Mouse (Mus musculus): ENCODE results near the gene Nfkbib. TPM values are rescaled to one million over a fixed set of nuclear protein-coding genes. Genes with fewer than 3 reads are reported as not detected.

Gene Nfkbib
- total and polyA plus RNA-seq, 3 experiments: 30.5 to 101 (median 59.3) TPM

GRCm38 (mm10) chr7:28794496-28794895 lies 27.2 kb upstream of the Nfkbib start:
- peak overlapping the region; percentile 63 for H3K27ac ChIP-seq (ENCODE audit: insufficient read depth, low read depth)
- peaks cover 20 to 22% of the 10 kb centered on the region in 2 experiments for H3K36me3 ChIP-seq (replicated peaks in 1 of 2; ENCODE audit: control insufficient read depth in 1 of 2, insufficient read depth in 1 of 2, low read length in 1 of 2)
- in situ Hi-C loops (cut with MboI; ENCODE audit: low pct_ligation_motif_present, low pct_unique_long_range_greater_than_20kb, low sequenced_read_pairs) (loop anchor here (25.0 kb wide), 1 partner anchor 243 kb away; no protein-coding TSS in a partner anchor), dilution Hi-C loops (cut with MboI; ENCODE audit: extremely low pct_ligation_motif_present, extremely low pct_unique_long_range_greater_than_20kb, low sequenced_read_pairs) (no loop called here)
- no peaks in the 10 kb centered on the region for H3K9me3 ChIP-seq (replicated peaks; ENCODE audit: low read length)
- peaks cover 12% of the 10 kb centered on the region for H3K79me2 ChIP-seq (replicated peaks; ENCODE audit: control insufficient read depth, extremely low read depth, insufficient read depth, poor library complexity, severe bottlenecking)
- H3K4me1 ChIP-seq (ENCODE audit: control insufficient read depth in 1 of 2, insufficient read depth in 2 of 2): peaks cover 31 to 56% of the 10 kb centered on the region in 2 experiments
- H3K4me3 ChIP-seq (replicated peaks in 1 of 3; ENCODE audit: low read depth in 2 of 3, low read length in 2 of 3, poor library complexity in 1 of 3): peak overlapping the region in 1 of 3 experiments; percentile 13
- H3K27me3 ChIP-seq (replicated peaks): no peaks in the 10 kb centered on the region
- TF ChIP-seq MAZ (IDR thresholded peaks at IDR 0.05; ENCODE audit: low read depth, low read length) (no peak), IRF4 (IDR thresholded peaks at IDR 0.05; ENCODE audit: low read depth, low read length) (0 out of 2 replicates have a peak, but pooled peaks have one; percentile 14), POLR2A (IDR thresholded peaks at IDR 0.05; ENCODE audit: low read depth, low read length) (peak; percentile 25; the same call in 1 of the 2 replicates), JUN (IDR thresholded peaks at IDR 0.05; ENCODE audit: insufficient read depth, low read depth, low read length) (0 out of 2 replicates have a peak, but pooled peaks have one; percentile 19)
- no peak for DNase-seq (ENCODE audit: extremely low read depth)
- H3K9ac ChIP-seq (ENCODE audit: insufficient read depth, low read depth): no peak overlapping the region
- peak overlapping the region; percentile 22; the same call in 1 of the 2 replicates for H3K4me2 ChIP-seq (ENCODE audit: insufficient read depth, low read depth, poor library complexity, severe bottlenecking)

GRCm38 (mm10) chr7:28793834-28794233 lies 26.5 kb upstream of the Nfkbib start:
- H3K79me2 ChIP-seq (replicated peaks; ENCODE audit: control insufficient read depth, extremely low read depth, insufficient read depth, poor library complexity, severe bottlenecking): peaks cover 12% of the 10 kb centered on the region
- no peak for DNase-seq (ENCODE audit: extremely low read depth)
- H3K4me1 ChIP-seq (ENCODE audit: control insufficient read depth in 1 of 2, insufficient read depth in 2 of 2): peaks cover 35 to 63% of the 10 kb centered on the region in 2 experiments
- no peaks in the 10 kb centered on the region for H3K9me3 ChIP-seq (replicated peaks; ENCODE audit: low read length)
- H3K36me3 ChIP-seq (replicated peaks in 1 of 2; ENCODE audit: control insufficient read depth in 1 of 2, insufficient read depth in 1 of 2, low read length in 1 of 2): peaks cover 14 to 15% of the 10 kb centered on the region in 2 experiments
- H3K4me3 ChIP-seq (replicated peaks in 1 of 3; ENCODE audit: low read depth in 2 of 3, low read length in 2 of 3, poor library complexity in 1 of 3): no peak overlapping the region
- dilution Hi-C loops (cut with MboI; ENCODE audit: extremely low pct_ligation_motif_present, extremely low pct_unique_long_range_greater_than_20kb, low sequenced_read_pairs) (no loop called here), in situ Hi-C loops (cut with MboI; ENCODE audit: low pct_ligation_motif_present, low pct_unique_long_range_greater_than_20kb, low sequenced_read_pairs) (loop anchor here (25.0 kb wide), 1 partner anchor 243 kb away; no protein-coding TSS in a partner anchor)
- H3K27me3 ChIP-seq (replicated peaks): no peaks in the 10 kb centered on the region
- H3K4me2 ChIP-seq (ENCODE audit: insufficient read depth, low read depth, poor library complexity, severe bottlenecking): no peak overlapping the region
- no peak overlapping the region for H3K9ac ChIP-seq (ENCODE audit: insufficient read depth, low read depth)
- no peak overlapping the region for H3K27ac ChIP-seq (ENCODE audit: insufficient read depth, low read depth)
- no peak for TF ChIP-seq ZC3H11A (IDR thresholded peaks at IDR 0.05; ENCODE audit: low read depth, low read length)
- no peak for TF ChIP-seq ETS1 (conservative IDR thresholded peaks at IDR 0.05; ENCODE audit: low read depth, low read length)
- peak; percentile 38 for TF ChIP-seq SMC3 (IDR thresholded peaks at IDR 0.05; ENCODE audit: low read depth, low read length)
- peak; percentile 55 for TF ChIP-seq ELF1 (IDR thresholded peaks at IDR 0.05; ENCODE audit: low read depth, low read length)
- TF ChIP-seq TBP (conservative IDR thresholded peaks at IDR 0.05; ENCODE audit: low read depth, low read length): peak; percentile 98
- TF ChIP-seq RAD21 (IDR thresholded peaks at IDR 0.05; ENCODE audit: low read depth, low read length): peak; percentile 31
- TF ChIP-seq NRF1 (IDR thresholded peaks at IDR 0.05; ENCODE audit: low read depth, low read length): no peak
- peak in 1 of 2 experiments; percentile 66; a peak in 2 of 4 replicates for TF ChIP-seq CTCF (conservative IDR thresholded peaks at IDR 0.05 in 1 of 2, IDR thresholded peaks at IDR 0.05 in 1 of 2; ENCODE audit: low read depth in 2 of 2, low read length in 2 of 2)
